Mouse (Mus musculus) forebrain, embryonic 16.5 days (tissue): ENCODE results near the gene Grik1. TPM values are rescaled to one million over a fixed set of nuclear protein-coding genes. Genes with fewer than 3 reads are reported as not detected.

Experiments
- ATAC-seq: fragments of 200-750 bp; cut with Nextera tagmentation; 2 replicates; pipeline ENCODE4 v1.8.0; 2017; ENCODE audit warnings: mild to moderate bottlenecking, moderate library complexity
- H3K27ac ChIP-seq: fragments of 300-500 bp; sonication (generic); 2 replicates; pipeline ENCODE4 v1.5.1; 2014; ENCODE audit warnings: low read length, control low read depth
- H3K27me3 ChIP-seq: fragments of 300-500 bp; sonication (generic); replicated peaks from 2 replicates; pipeline ENCODE4 v1.6.1; 2014; ENCODE audit warnings: low read length; ENCODE audit not compliant: control insufficient read depth, insufficient read depth
- H3K36me3 ChIP-seq: fragments of 300-500 bp; sonication (generic); 2 replicates; pipeline ENCODE4 v1.6.1; 2014; ENCODE audit not compliant: control insufficient read depth, insufficient read depth
- H3K4me1 ChIP-seq: fragments of 300-500 bp; sonication (generic); replicated peaks from 2 replicates; pipeline ENCODE4 v1.6.1; 2014; ENCODE audit warnings: low read length; ENCODE audit not compliant: control insufficient read depth, insufficient read depth
- H3K4me2 ChIP-seq: fragments of 300-500 bp; sonication (generic); 2 replicates; pipeline ENCODE4 v1.6.1; 2014; ENCODE audit warnings: mild to moderate bottlenecking, low read length, control low read depth
- H3K4me3 ChIP-seq: fragments of 300-500 bp; sonication (generic); replicated peaks from 2 replicates; pipeline ENCODE4 v1.5.1; 2014; ENCODE audit warnings: mild to moderate bottlenecking, low read length, control low read depth
- H3K9ac ChIP-seq: fragments of 300-500 bp; sonication (generic); replicated peaks from 2 replicates; pipeline ENCODE4 v1.6.1; 2014; ENCODE audit warnings: low read depth, low read length, control low read depth
- H3K9me3 ChIP-seq: fragments of 300-500 bp; sonication (generic); 2 replicates; pipeline ENCODE4 v1.6.1; 2016; ENCODE audit warnings: low read length; ENCODE audit not compliant: control insufficient read depth
- WGBS: fragments of 180-500 bp; shearing (Covaris S2); extraction: QIAGEN DNeasy Blood & Tissue Kit; methylation state at CpG from one replicate; pipeline ENCODE4 v1.1.7; 2014; 5-methylcytosine and 5-hydroxymethylcytosine counted together
- polyA plus RNA-seq: library from polyadenylated mRNA; unstranded; fragments of >200 nt; fragmentation: Nextera tagmentation; extraction: Ambion mirVana; gene quantifications from 2 replicates; pipeline ENCODE4 v1.2.1, GENCODE M21; 2015

Gene Grik1
- polyA plus RNA-seq, 1 experiment from 2014 or later, result 21.6 TPM

DNA sequence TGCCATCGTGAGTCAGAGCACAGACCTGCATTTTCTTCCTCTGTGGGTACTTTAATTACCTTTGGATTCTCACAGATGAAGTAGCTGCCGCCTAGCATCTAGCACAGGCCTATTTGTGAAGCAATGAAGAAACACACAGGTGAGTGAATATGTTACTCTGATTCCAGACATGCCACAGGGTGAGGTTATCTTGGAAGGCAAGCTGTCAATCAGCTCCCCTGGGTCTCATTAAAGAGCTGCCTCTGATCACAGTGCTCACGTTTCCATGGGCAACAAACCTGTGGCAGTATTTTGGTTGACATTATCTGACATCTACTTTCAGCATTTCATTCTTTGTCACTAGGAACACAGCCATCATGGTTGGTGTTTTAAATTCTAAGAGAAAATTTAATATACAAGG, 112.7 kb downstream of the Grik1 start:
- no peak for ATAC-seq
- no peaks in the 10 kb centered on the region for H3K9me3 ChIP-seq
- no peak overlapping the region for H3K27ac ChIP-seq
- no peak overlapping the region for H3K9ac ChIP-seq
- H3K4me1 ChIP-seq, result peaks cover 10% of the 10 kb centered on the region
- no peak overlapping the region for H3K4me2 ChIP-seq
- 58% methylated on average over 3 of the region's 3 CpGs for WGBS
- H3K4me3 ChIP-seq, result no peak overlapping the region
- no peaks in the 10 kb centered on the region for H3K27me3 ChIP-seq
- no peaks in the 10 kb centered on the region for H3K36me3 ChIP-seq

DNA sequence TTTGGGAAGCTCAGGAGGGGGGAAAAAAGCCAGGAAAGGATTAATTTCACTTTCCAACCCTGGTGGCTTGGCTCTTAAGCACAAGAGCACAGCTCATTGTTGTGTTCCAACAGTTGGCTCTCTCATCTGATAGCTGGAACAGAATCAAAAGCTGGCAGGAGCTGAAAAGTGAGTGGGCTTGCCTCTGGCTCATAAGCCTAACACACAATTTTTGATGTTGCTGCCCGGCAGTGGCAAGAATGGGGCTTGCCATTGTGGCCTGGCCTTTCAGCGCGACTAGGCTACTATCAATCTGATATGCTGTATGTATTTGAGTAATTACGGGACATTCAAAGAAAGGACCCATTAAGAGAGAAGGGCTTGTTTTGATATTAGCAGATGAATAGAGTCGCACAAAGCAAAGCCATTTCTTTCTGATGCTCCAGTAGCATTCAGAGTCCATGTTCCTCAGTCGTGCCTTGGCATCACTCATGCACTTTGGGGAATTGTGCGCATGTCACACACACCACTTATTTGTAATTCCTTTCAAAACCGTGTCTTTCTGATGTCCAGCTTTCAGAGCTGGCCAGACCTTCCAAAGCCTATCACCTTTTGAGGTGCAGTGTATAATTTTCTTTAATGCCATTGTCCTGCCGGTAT, 115.9 kb downstream of the Grik1 start:
- no peaks in the 10 kb centered on the region for H3K27me3 ChIP-seq
- no peaks in the 10 kb centered on the region for H3K36me3 ChIP-seq
- H3K4me2 ChIP-seq, result peak overlapping the region; percentile 29
- H3K4me1 ChIP-seq, result peaks cover 10% of the 10 kb centered on the region
- WGBS, result 34% methylated on average over 9 of the region's 9 CpGs
- no peak overlapping the region for H3K9ac ChIP-seq
- no peak overlapping the region for H3K4me3 ChIP-seq
- H3K9me3 ChIP-seq, result no peaks in the 10 kb centered on the region
- peak overlapping the region; percentile 14; the same call in 1 of the 2 replicates for H3K27ac ChIP-seq
- peak; percentile 91 for ATAC-seq

DNA sequence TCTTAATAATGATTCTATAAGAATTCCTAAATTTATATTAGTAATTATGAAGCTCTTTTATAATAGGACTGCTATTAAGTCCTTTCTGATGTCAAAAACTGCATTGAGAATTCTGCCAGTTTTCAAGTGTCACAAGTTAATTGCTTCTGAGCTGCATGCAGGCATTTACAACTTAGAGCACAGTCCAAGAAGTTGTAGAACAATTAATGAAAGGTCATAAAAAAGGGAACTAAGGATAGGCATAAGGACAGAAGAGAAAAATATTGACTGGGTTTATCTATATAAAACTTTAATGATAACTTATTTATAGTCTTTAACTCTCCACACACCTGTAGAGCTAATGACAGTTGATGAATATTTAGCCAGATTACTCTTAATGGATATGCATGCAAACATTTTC, 123.5 kb downstream of the Grik1 start:
- H3K27me3 ChIP-seq, result no peaks in the 10 kb centered on the region
- no peaks in the 10 kb centered on the region for H3K9me3 ChIP-seq
- no peak for ATAC-seq
- no peak overlapping the region for H3K9ac ChIP-seq
- no peak overlapping the region for H3K27ac ChIP-seq
- H3K4me1 ChIP-seq, result no peaks in the 10 kb centered on the region
- H3K36me3 ChIP-seq, result no peaks in the 10 kb centered on the region
- no peak overlapping the region for H3K4me2 ChIP-seq
- H3K4me3 ChIP-seq, result no peak overlapping the region

DNA sequence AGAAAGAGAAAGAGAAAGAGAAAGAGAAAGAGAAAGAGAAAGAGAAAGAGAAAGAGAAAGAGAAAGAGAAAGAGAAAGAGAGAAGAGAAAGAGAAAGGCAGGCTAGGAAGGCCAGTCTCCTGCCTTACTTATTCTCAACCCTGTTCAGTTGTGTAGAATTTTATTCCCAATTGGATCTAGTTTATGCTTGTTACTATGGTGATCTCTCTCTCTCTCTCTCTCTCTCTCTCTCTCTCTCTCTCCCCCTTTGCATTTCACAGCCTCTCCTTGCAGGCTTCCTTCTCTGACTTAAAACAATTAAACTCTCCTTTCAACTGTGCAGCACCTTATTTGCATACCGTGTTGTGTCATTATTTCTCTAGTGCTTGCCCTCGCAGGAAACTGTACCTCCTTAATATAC, 147.5 kb downstream of the Grik1 start:
- Histone ChIP-seq H3K27me3 (no peaks in the 10 kb centered on the region), H3K4me2 (no peak overlapping the region), H3K36me3 (no peaks in the 10 kb centered on the region), H3K9ac (no peak overlapping the region), H3K4me1 (peaks cover 6% of the 10 kb centered on the region), H3K4me3 (no peak overlapping the region), H3K27ac (no peak overlapping the region), H3K9me3 (no peaks in the 10 kb centered on the region)
- 14% methylated on average over 2 of the region's 2 CpGs for WGBS
- peak; percentile 72 for ATAC-seq

DNA sequence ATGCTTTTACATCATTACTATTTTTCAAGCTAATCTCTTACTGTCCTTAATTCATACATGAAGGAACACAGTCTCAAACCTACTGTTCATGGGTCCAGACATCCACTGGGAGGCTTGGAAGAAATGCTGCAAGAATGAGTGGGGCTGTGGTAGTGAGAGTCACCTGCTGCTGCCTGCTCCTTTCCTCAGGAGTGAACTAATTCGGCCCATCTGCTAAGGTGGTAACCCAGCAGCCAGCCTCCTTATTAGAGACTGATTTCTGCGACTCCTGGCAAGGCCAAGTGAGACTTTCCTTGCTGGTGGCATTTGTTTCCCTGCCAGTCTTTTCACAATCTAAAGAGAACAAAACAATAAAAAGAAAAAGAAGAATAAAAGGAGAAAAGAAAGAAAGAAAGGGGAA, 147.9 kb downstream of the Grik1 start:
- Histone ChIP-seq H3K36me3 (no peaks in the 10 kb centered on the region), H3K4me2 (no peak overlapping the region), H3K4me1 (peaks cover 6% of the 10 kb centered on the region), H3K27me3 (no peaks in the 10 kb centered on the region), H3K4me3 (no peak overlapping the region), H3K9me3 (no peaks in the 10 kb centered on the region), H3K27ac (no peak overlapping the region), H3K9ac (no peak overlapping the region)
- ATAC-seq, result peak; percentile 65
- 18% methylated on average over 2 of the region's 2 CpGs for WGBS

DNA sequence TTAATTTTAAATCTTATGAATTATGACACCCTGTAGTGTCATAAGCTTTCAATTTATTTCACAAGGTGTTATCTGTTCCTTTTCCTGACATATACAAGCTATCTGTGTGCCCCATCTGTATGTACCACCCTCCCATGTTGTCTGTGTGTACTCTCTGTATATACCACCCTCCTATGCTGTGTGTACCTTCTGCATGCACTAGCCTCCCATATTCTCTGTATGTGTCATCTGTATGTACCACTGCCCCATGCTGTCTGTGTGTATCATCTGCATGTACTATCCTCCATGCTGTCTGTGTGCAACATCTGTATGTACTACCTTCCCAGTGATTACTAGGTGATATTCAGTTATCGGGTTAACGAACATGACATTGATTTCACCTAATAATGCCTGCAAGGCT, 148.5 kb downstream of the Grik1 start:
- Histone ChIP-seq H3K27me3 (no peaks in the 10 kb centered on the region), H3K4me2 (no peak overlapping the region), H3K9me3 (no peaks in the 10 kb centered on the region), H3K4me1 (peaks cover 6% of the 10 kb centered on the region), H3K27ac (no peak overlapping the region), H3K36me3 (no peaks in the 10 kb centered on the region), H3K4me3 (no peak overlapping the region), H3K9ac (no peak overlapping the region)
- WGBS, result 87% methylated on average over 2 of the region's 2 CpGs
- no peak for ATAC-seq

DNA sequence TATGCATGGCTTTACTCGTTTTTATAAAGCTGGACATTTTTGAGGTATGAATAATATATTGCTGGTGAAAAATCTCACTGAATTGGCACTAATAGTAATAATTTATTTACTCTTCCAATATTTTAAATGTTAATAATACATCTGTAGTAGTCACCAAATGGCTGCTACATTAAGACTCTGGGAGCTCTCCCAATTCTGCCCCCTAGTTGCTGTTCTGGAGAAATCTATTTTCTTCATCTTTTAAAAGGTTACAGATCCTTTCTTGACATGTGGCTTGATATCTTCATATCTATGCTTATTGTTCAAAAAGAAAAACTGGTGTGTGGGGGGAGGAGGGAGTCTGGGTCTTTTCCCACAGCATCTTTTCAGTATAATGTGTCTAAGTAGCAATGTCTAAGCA, 151.2 kb downstream of the Grik1 start:
- WGBS, result 75% methylated on average over 1 of the region's 1 CpGs
- peaks cover 6% of the 10 kb centered on the region for H3K4me1 ChIP-seq
- H3K27me3 ChIP-seq, result no peaks in the 10 kb centered on the region
- no peak overlapping the region for H3K4me3 ChIP-seq
- no peaks in the 10 kb centered on the region for H3K9me3 ChIP-seq
- H3K4me2 ChIP-seq, result no peak overlapping the region
- no peak overlapping the region for H3K27ac ChIP-seq
- H3K9ac ChIP-seq, result no peak overlapping the region
- H3K36me3 ChIP-seq, result no peaks in the 10 kb centered on the region
- no peak for ATAC-seq

DNA sequence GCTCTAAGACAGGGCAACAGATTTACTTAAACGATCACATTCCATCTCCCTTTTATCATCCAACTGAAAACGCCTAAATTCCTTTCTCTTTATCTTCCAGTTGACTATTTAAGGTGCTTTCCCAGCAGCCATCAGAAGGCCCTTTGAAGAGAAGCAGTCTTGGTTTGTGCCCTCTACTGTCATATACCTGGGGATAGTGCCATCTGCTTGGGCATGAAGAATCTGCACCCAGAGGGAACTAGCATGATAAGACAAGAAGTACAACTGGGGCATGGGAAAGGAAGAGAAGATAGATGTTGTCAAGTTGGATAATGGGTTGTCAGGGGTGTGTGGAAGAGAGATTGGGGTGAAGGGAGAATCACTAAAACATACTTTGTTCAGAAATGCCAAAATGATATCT, 157.1 kb downstream of the Grik1 start:
- Histone ChIP-seq H3K27ac (no peak overlapping the region), H3K4me3 (no peak overlapping the region), H3K36me3 (no peaks in the 10 kb centered on the region), H3K4me1 (no peaks in the 10 kb centered on the region), H3K27me3 (no peaks in the 10 kb centered on the region), H3K4me2 (no peak overlapping the region), H3K9ac (no peak overlapping the region), H3K9me3 (no peaks in the 10 kb centered on the region)
- ATAC-seq, result no peak
- WGBS, result 50% methylated on average over 2 of the region's 2 CpGs

DNA sequence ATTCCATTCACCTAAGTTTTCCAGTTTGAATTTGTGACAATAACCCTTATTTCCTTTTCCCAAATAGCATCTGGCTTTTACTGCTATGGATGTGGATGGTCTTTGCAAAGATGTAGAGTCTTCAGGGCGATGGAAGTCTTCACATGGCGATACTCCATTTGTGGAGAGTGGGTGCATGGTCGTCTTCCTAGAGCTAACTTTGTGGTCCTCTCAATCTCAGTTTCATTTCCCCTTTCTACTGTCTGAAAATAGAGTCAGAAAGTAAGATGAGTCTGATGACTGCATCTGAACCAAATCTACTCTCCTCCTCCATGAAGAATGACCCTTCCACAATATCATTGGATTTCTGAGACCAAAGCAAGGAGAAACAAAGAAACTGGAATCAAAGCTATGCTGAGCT, 159.0 kb downstream of the Grik1 start:
- Histone ChIP-seq H3K9me3 (no peaks in the 10 kb centered on the region), H3K4me2 (no peak overlapping the region), H3K27ac (no peak overlapping the region), H3K27me3 (no peaks in the 10 kb centered on the region), H3K9ac (no peak overlapping the region), H3K4me1 (no peaks in the 10 kb centered on the region), H3K36me3 (no peaks in the 10 kb centered on the region), H3K4me3 (no peak overlapping the region)
- 88% methylated on average over 3 of the region's 3 CpGs for WGBS
- no peak for ATAC-seq

DNA sequence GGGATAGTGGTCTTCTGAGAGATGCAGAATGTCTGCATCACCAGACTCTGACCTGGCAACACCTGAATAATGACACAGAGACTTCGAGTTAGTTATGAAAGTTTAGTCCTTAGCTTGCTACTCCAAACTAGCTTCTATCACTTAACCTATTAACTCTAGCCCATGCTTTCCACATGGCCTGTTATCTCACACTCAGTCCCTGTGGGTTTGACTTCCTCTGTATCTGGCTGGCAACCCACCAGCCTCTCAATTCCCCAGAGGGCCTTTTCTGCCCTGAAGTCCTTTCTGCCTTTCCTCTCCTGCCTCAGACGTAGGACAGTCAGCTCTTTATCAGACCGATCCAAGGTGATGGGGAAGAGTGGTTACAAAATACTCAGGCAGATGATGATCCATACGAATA, 165.0 kb downstream of the Grik1 start:
- Histone ChIP-seq H3K9me3 (no peaks in the 10 kb centered on the region), H3K9ac (no peak overlapping the region), H3K4me1 (no peaks in the 10 kb centered on the region), H3K4me2 (no peak overlapping the region), H3K27me3 (no peaks in the 10 kb centered on the region), H3K4me3 (no peak overlapping the region), H3K36me3 (no peaks in the 10 kb centered on the region), H3K27ac (no peak overlapping the region)
- 80% methylated on average over 4 of the region's 4 CpGs for WGBS
- no peak for ATAC-seq
